25 mouse cellular contexts compared by ENCODE assay signal in the genomic region with DNA sequence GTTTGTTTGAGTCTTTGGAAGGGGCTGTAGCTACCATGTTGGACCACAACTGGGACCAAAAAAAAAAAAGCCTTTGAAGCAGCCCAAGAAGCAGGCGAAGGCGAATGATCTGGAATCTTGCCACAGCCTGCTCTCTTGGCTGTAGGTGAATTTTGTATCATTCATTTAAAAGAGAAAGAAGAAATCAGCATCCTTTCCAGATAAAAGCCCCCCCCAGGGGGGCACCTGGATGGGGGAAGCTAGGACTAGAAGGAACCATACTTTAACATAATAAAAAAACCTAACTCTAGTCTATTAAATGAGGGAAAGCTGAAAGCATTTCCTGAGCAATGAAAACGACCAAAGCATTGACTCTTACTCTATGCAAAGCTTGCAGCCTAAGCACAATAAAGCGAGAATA. TPM values are rescaled to one million over a fixed set of nuclear protein-coding genes. Genes with fewer than 3 reads are reported as not detected.
DNase-seq lines count a peak whose midpoint lies in the region; ATAC-seq and TF ChIP-seq lines count a peak whose summit lies in the region.
"Had no signal": no experiment of that assay in that cellular context is flagged by ENCODE, and none has a peak within 500 bp of the region (broad histone marks: within the 10 kb centered on the region; RNA-seq: fewer than 3 reads in every experiment).

No protein-coding gene starts in this region.

- no peak for TF ChIP-seq CTCF in layer of hippocampus, adult 2 months (conservative IDR thresholded peaks at IDR 0.05)

- H3K27ac ChIP-seq in layer of hippocampus, adult 2 months, result no peak overlapping the region
- H3K27ac ChIP-seq in forebrain, embryonic 15.5 days (replicated peaks), result no peak overlapping the region
- H3K27ac ChIP-seq: embryonic facial prominence, embryonic 13.5 days; embryonic facial prominence, embryonic 15.5 days; forebrain, embryonic 10.5 days; forebrain, embryonic 12.5 days had no signal

- H3K9ac ChIP-seq in forebrain, embryonic 15.5 days (replicated peaks), result no peak overlapping the region
- H3K9ac ChIP-seq: embryonic facial prominence, embryonic 13.5 days; embryonic facial prominence, embryonic 15.5 days; forebrain, embryonic 12.5 days; forebrain, postnatal 0 days had no signal

- no peaks in the 10 kb centered on the region; the same call in 1 of the 2 replicates for H3K9me3 ChIP-seq in forebrain, embryonic 15.5 days
- H3K9me3 ChIP-seq: forebrain, embryonic 12.5 days had no signal

- no peaks in the 10 kb centered on the region for H3K36me3 ChIP-seq in forebrain, embryonic 15.5 days
- H3K36me3 ChIP-seq: embryonic facial prominence, embryonic 13.5 days; embryonic facial prominence, embryonic 15.5 days; forebrain, embryonic 10.5 days; forebrain, embryonic 12.5 days had no signal

- no peak for ATAC-seq in forebrain, embryonic 15.5 days (replicated peaks)
- ATAC-seq: CD4-positive, CD25-positive, alpha-beta regulatory T cell, adult 4 months; forebrain, embryonic 14.5 days; forebrain, postnatal 0 days had no signal

- no peaks in the 10 kb centered on the region for H3K4me1 ChIP-seq in forebrain, embryonic 15.5 days
- H3K4me1 ChIP-seq: embryonic facial prominence, embryonic 13.5 days; embryonic facial prominence, embryonic 15.5 days had no signal

- 83% methylated on average over 4 of the region's 4 CpGs for WGBS in forebrain, embryonic 15.5 days

- no peak overlapping the region for H3K4me3 ChIP-seq in layer of hippocampus, adult 2 months
- H3K4me3 ChIP-seq in forebrain, embryonic 15.5 days, result no peak overlapping the region
- H3K4me3 ChIP-seq: embryonic facial prominence, embryonic 13.5 days; embryonic facial prominence, embryonic 15.5 days; erythroblast, embryonic 14.5 days; forebrain, embryonic 10.5 days; forebrain, embryonic 12.5 days had no signal

- H3K27me3 ChIP-seq in forebrain, embryonic 15.5 days, result no peaks in the 10 kb centered on the region
- H3K27me3 ChIP-seq: CH12.LX; embryonic facial prominence, embryonic 13.5 days; embryonic facial prominence, embryonic 15.5 days; forebrain, embryonic 12.5 days had no signal

- DNase-seq in ES-CJ7 (ENCODE audit: low read depth, low spot score) (peak; percentile 31), R1 (ENCODE audit: low read depth, low spot score) (peak; percentile 83)
- no peak for DNase-seq in layer of hippocampus, adult 8-10 months (ENCODE audit: low spot score in 2 of 2)
- no peak for DNase-seq in layer of hippocampus, adult 2 months (ENCODE audit: low spot score in 2 of 2)
- DNase-seq: adrenal gland, adult 2 months; adrenal gland, postnatal 10 days; adrenal gland, postnatal 25 days; cerebellum, adult 11 months; cerebellum, adult 18-20 months; cerebellum, adult 8-10 months; cerebellum, adult 9-11 months; cerebellum, postnatal 14 days; cerebellum, postnatal 36 days; embryo, embryonic 11 days; forebrain, postnatal 0 days had no signal

- no peak overlapping the region for H3K4me2 ChIP-seq in forebrain, embryonic 15.5 days (replicated peaks)
- H3K4me2 ChIP-seq: embryonic facial prominence, embryonic 13.5 days; embryonic facial prominence, embryonic 15.5 days; forebrain, embryonic 12.5 days had no signal

RNA-seq across cellular contexts. Expression of gene Gpr135, which starts 20.1 kb away (rescaled TPM):
- 10 to 100 TPM; 11.8 to 13.3 (median 12.9) TPM for total RNA-seq in layer of hippocampus, adult 8-10 months (2022)
- 10 to 100 TPM; 13.5 TPM for total RNA-seq in layer of hippocampus, adult 2 months (2021)
- polyA plus RNA-seq in forebrain, embryonic 15.5 days (2015; fragmentation: Nextera tagmentation; extraction: Ambion mirVana), result 4.0 and 4.2 TPM in 2 replicates
- total RNA-seq: CH12.LX; common myeloid progenitor, adult 5-6 weeks had no signal
- polyA plus RNA-seq: erythroblast, embryonic 14.5 days had no signal

RNA-seq across cellular contexts. Expression of gene L3hypdh, which starts 34.4 kb away (rescaled TPM):
- 1 to 10 TPM; 1.6 to 3.7 (median 2.9) TPM for total RNA-seq in layer of hippocampus, adult 8-10 months (2022)
- total RNA-seq in layer of hippocampus, adult 2 months (2021), result 1 to 10 TPM; 3.0 to 3.5 TPM
- 7.4 and 8.2 TPM in 2 replicates for polyA plus RNA-seq in forebrain, embryonic 15.5 days (2015; fragmentation: Nextera tagmentation; extraction: Ambion mirVana)
- polyA plus RNA-seq: erythroblast, embryonic 14.5 days had no signal

RNA-seq across cellular contexts. Expression of gene Jkamp, which starts 34.6 kb away (rescaled TPM):
- total RNA-seq in layer of hippocampus, adult 8-10 months (2022), result 10 to 100 TPM; 54.7 to 61.8 (median 57.0) TPM
- 10 to 100 TPM; 47.8 to 52.6 TPM for total RNA-seq in layer of hippocampus, adult 2 months (2021)
- polyA plus RNA-seq in forebrain, embryonic 15.5 days (2015; fragmentation: Nextera tagmentation; extraction: Ambion mirVana), result 123 and 130 TPM in 2 replicates

Comparison
In these comparisons a context has a peak if more than half of its experiments do, and no peak if none do; other contexts are left out.
1. DNase-seq: peak in ES-CJ7 (single experiment) and R1 (single experiment); none in layer of hippocampus, adult 8-10 months (0 of 2) and layer of hippocampus, adult 2 months (0 of 2).